Mouse (Mus musculus) lung, postnatal 10 days (tissue): ENCODE measurements around the gene Anxa4.
A peak's percentile ranks its signal among the peaks of the same experiment; 100 is the strongest.

Source experiments
- DNase-seq: peaks from one replicate; pipeline ENCODE4 v3.0.0; 2021

Anxa4 gene

GRCm38 (mm10) chr6:86749817-86750216 lies 43.6 kb downstream of the Anxa4 start:
- DNase-seq: no peak

DNA sequence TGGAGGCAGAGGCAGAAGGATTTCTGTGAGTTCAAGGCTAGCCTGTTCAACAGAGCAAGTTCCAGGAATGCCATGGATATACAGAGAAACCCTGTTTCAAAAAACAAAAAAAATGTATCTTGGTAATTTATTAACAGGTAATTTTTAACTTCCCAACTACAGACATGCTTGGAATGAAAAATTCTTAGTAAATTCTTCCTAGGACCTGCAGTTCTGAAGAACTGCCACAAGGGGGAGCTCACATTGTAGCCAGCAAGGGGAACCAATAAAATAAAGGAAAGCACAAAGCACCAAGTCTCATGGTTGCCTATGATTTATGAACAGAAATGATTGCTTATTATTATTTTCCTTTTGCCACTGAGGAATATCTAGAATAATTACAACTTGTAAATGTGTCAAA lies 46.2 kb downstream of the Anxa4 start:
- DNase-seq: peak; percentile 65

DNA sequence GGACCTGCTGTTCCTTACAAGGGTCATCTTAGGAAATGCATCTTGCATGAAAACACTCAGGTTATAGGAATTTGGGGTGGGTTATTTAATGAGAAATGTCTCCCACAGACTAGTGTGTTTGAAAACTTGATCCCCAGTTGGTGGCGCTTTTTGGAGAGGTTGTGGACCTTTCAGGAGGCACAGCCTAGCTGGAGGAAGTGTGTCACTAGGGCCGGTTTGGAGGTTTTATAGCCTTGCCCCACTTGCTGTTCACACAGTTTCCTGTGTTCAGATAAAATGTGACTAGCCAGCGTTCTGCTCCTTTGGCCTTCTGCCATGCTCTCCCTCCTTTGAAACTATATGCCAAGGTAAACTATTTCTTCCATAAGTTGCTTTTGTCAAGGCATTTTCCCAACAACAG lies 52.7 kb downstream of the Anxa4 start:
- DNase-seq: no peak

- DNase-seq: no peak
Observed at GRCm38 (mm10) chr6:86736830-86737229, 56.6 kb downstream of the Anxa4 start.

- no peak for DNase-seq
Observed at GRCm38 (mm10) chr6:86736313-86736712, 57.1 kb downstream of the Anxa4 start.

DNA sequence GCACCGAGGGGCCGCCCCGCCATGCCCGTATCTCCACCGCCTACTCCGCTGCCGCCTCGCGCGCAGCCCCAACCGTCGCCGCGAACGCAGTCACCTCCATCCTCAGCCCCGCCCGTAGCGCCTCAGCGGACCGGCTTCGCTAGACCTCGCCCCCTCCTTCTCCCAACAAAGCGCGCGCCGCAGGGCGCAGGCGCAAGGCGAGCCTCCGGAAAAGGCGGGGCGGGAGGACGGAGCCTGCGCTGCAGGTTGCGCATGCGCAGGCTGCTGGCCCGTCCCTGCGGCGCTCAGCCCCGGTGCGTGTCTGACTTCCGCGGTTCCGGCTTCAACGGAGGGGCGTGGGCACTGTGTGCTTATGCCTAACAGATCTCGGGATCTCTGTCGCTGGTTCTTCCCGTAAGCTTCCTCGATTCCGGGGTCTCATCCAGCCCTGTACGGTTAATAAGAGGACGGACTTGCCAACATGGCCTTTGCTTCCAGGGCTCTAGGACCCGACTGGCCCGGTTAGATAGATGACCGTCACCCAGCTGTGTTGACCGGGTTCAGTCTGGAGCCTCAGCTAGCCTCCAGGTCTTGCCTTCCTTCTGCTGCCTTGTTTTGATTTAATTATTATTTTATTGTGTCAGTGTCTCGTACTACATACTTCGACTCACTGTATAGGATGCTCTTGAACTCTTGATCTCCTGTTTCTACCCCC lies 60.1 kb downstream of the Anxa4 start, which contains the start of gene Gmcl1:
Gene Gmcl1 (minus strand): TSS at position 201 of the 694 bp plus-strand sequence.
- DNase-seq: peak; percentile 96

DNA sequence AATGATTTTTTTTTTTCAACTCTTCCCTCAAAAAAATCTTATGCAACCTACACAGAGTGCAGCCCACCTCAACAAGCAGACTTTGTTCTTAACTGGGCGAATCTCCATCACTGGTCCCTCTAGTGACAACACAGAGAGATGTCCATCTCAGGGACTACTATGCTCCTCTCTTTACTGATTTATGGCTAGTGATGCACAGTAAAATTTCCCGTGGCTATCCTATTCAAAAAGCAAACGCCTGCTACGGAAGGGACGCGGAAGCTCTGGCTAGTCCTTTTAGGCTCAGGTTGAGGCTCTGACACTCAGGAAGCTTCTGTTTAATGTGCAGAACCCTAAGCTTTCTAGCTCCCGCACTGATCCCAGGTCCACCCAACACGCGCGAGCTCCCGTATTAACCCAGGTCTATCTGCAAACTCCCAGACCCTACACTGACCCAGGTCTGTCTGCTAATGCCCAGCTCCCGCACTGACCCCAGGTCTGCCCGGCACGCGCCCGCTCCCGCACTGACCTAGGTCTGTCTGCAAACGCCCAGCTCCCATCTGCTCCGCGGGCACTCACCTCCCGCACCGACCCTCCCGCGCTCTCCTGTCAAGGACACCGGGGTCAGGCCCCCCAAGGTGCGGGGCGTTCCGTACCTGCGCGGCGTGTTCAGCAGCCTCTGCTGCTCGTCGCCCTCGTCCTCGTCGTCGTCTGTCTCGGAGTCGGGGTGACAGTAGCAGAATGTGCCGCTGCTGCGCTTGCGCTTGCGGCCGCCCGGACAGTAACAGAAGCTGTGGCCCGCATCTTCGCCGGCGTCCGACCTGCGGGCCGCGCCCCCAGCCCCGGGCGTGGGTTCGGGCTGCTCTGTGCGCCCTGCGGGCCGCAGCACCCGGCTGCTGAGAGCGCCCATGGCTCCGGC lies 60.9 kb downstream of the Anxa4 start:
- DNase-seq: peak; percentile 35

GRCm38 (mm10) chr6:86728711-86729110 lies 64.7 kb downstream of the Anxa4 start:
- no peak for DNase-seq

DNA sequence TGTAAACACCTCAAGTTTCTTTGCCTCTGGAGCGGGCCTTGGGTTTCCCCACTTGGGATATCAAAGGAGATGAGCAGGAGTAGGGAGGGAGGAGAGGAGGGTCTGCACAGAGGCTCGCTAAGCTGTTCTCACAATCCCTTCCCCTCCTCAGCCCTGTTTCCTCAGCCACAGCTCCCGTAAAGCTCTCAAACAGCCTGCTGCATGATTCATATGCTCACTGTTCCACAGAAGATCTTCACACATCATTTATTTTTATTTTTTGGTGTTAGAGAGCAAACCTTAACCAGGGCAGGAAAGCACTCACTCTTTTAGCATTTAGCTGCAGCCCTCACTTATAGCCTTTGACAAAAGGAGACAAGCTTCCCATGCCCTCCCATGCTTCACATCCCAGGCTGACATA lies 71.4 kb downstream of the Anxa4 start:
- no peak for DNase-seq

GRCm38 (mm10) chr6:86708072-86708774 lies 85.2 kb downstream of the Anxa4 start:
- no peak for DNase-seq

GRCm38 (mm10) chr6:86702577-86702976 lies 90.8 kb downstream of the Anxa4 start:
- no peak for DNase-seq

DNA sequence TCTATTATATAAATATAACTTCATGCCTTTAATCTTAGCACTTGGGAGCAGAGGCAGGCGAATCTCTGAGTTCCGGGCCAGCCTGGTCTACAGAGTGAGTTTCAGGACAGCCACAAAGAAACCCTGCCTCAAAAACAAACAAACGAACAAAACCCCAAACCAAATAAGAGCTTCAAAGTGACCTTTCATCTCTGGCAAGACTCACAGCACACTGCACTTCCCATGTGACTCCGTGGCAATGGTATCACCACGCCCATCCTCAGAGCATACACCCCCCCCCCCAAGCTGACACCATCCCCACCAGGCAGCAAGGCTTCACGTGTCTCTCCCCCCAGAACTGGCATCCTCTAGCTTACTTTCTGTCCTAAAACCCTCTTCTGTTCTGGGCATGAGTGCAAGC lies 95.5 kb downstream of the Anxa4 start:
- no peak for DNase-seq

GRCm38 (mm10) chr6:86696213-86696612 lies 97.2 kb downstream of the Anxa4 start:
- no peak for DNase-seq

DNA sequence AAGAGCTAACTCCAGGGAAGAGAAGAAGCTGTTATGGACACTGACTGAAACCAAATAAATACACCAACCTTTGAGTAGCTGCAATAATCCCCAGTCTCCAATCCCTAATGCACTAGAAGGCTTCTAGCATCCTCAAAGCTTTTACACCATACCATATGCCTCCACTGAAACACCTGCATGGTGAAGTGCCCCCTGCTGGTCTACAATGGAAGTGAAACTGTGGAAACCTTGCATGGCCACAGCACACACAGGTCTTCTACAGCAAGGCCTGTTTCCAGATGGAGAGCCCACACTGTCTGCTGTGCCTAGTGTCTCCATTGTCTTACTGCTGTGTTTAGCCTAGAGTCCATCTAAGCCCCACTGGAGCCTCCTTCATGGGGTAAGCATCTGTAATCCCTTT lies 98.9 kb downstream of the Anxa4 start:
- DNase-seq: peak; percentile 61

DNA sequence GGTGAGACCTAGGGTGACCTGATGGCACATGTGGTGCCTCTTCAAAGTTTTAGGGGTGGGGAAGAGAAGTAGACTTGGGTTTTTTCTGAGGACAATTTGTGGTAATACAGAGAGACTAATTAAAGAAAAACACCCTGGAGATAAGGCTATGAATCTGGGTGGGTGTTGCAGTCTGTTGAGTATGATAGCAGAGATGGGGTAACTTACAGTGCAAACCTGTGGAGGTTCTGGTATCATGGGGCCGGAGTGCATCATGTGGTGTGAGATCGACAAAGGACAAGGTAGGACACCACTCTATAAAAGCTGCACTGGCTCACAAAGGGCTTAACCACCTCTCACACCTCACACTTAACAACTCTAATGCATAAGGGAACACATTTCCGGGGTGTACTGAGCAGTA lies 103.7 kb downstream of the Anxa4 start:
- no peak for DNase-seq

GRCm38 (mm10) chr6:86686971-86687370 lies 106.4 kb downstream of the Anxa4 start:
- DNase-seq: no peak
